8 mouse cellular contexts compared by ENCODE assay signal in genomic region chr15:86203942-86204561, GRCm38 (mm10). TPM values are rescaled to one million over a fixed set of nuclear protein-coding genes. Genes with fewer than 3 reads are reported as not detected.
DNase-seq lines count a peak whose midpoint lies in the region; ATAC-seq and TF ChIP-seq lines count a peak whose summit lies in the region.

No protein-coding gene starts in this region.

- H3K4me3 ChIP-seq in lung, adult 2 months (replicated peaks; ENCODE audit: extremely low read depth, low read depth, low read length), result no peak overlapping the region
- H3K4me3 ChIP-seq in embryonic facial prominence, embryonic 15.5 days (replicated peaks), result no peak overlapping the region
- no peak overlapping the region for H3K4me3 ChIP-seq in limb, embryonic 11.5 days (ENCODE audit: low read depth, low read length)
- no peak overlapping the region for H3K4me3 ChIP-seq in midbrain, embryonic 11.5 days (ENCODE audit: low read depth, low read length)

- TF ChIP-seq CTCF in lung, adult 2 months (IDR thresholded peaks at IDR 0.05; ENCODE audit: insufficient read depth, low read length), result no peak

- no peak for TF ChIP-seq POLR2A in lung, adult 2 months (IDR thresholded peaks at IDR 0.05; ENCODE audit: borderline replicate concordance, extremely low read depth, low read depth, low read length)

- H3K27me3 ChIP-seq in embryonic facial prominence, embryonic 15.5 days, result no peaks in the 10 kb centered on the region
- H3K27me3 ChIP-seq in limb, embryonic 11.5 days (ENCODE audit: control insufficient read depth, insufficient read depth, low read length), result no peaks in the 10 kb centered on the region; the same call in 1 of the 2 replicates
- no peaks in the 10 kb centered on the region for H3K27me3 ChIP-seq in midbrain, embryonic 11.5 days (ENCODE audit: control insufficient read depth, insufficient read depth, low read length)

- H3K27ac ChIP-seq in embryonic facial prominence, embryonic 15.5 days (replicated peaks), result no peak overlapping the region
- no peak overlapping the region for H3K27ac ChIP-seq in limb, embryonic 11.5 days (replicated peaks; ENCODE audit: low read depth, low read length)
- no peak overlapping the region for H3K27ac ChIP-seq in midbrain, embryonic 11.5 days (ENCODE audit: low read depth, low read length)

- H3K36me3 ChIP-seq in embryonic facial prominence, embryonic 15.5 days, result no peaks in the 10 kb centered on the region
- no peaks in the 10 kb centered on the region for H3K36me3 ChIP-seq in limb, embryonic 11.5 days (ENCODE audit: control insufficient read depth, insufficient read depth, low read length)
- no peaks in the 10 kb centered on the region for H3K36me3 ChIP-seq in midbrain, embryonic 11.5 days (ENCODE audit: control insufficient read depth, insufficient read depth, low read length)

- peak; percentile 70 to 72 for DNase-seq in lung, adult 18-20 months
- no peak for DNase-seq in lung, adult 2 months
- DNase-seq in limb, embryonic 11.5 days (ENCODE audit: low spot score), result no peak
- peak; percentile 57 to 63 for DNase-seq in spleen, postnatal 36 days (ENCODE audit: low spot score in 2 of 2)
- no peak for DNase-seq in MN1 (ENCODE audit: low spot score)
- no peak for DNase-seq in midbrain, embryonic 11.5 days (ENCODE audit: low spot score, missing footprints)
- no peak for DNase-seq in urinary bladder, postnatal 4 days (ENCODE audit: low spot score in 2 of 2)

- 0 out of 2 replicates have a peak overlapping the region, but pooled peaks have one; percentile 6 for H3K4me2 ChIP-seq in embryonic facial prominence, embryonic 15.5 days (replicated peaks)
- peak overlapping the region; percentile 22; the same call in 1 of the 2 replicates for H3K4me2 ChIP-seq in limb, embryonic 11.5 days (ENCODE audit: low read depth, severe bottlenecking)
- no peak overlapping the region for H3K4me2 ChIP-seq in midbrain, embryonic 11.5 days

- no peak overlapping the region for H3K9ac ChIP-seq in embryonic facial prominence, embryonic 15.5 days
- no peak overlapping the region for H3K9ac ChIP-seq in limb, embryonic 11.5 days (ENCODE audit: low read length)
- no peak overlapping the region for H3K9ac ChIP-seq in midbrain, embryonic 11.5 days (ENCODE audit: low read length)

- no peak for ATAC-seq in embryonic facial prominence, embryonic 15.5 days (ENCODE audit: insufficient number of reproducible peaks, low FRiP score, low TSS enrichment, low read depth)
- ATAC-seq in limb, embryonic 11.5 days (ENCODE audit: insufficient number of reproducible peaks, low FRiP score, low TSS enrichment, low read depth), result no peak
- ATAC-seq in midbrain, embryonic 11.5 days (ENCODE audit: low FRiP score), result no peak

- 49% methylated on average over 7 of the region's 7 CpGs for WGBS in lung, adult 2 months
- WGBS in embryonic facial prominence, embryonic 15.5 days, result 39% methylated on average over 7 of the region's 7 CpGs
- WGBS in limb, embryonic 11.5 days, result 55% methylated on average over 7 of the region's 7 CpGs
- WGBS in midbrain, embryonic 11.5 days, result 52% methylated on average over 7 of the region's 7 CpGs

- H3K4me1 ChIP-seq in lung, adult 2 months (ENCODE audit: control insufficient read depth, insufficient read depth, low read length), result peaks cover 32% of the 10 kb centered on the region
- peaks cover 30% of the 10 kb centered on the region for H3K4me1 ChIP-seq in embryonic facial prominence, embryonic 15.5 days
- 0 out of 2 replicates have a peak, but pooled peaks cover 2% of the 10 kb centered on the region for H3K4me1 ChIP-seq in limb, embryonic 11.5 days (ENCODE audit: control insufficient read depth, insufficient read depth, low read length)
- H3K4me1 ChIP-seq in midbrain, embryonic 11.5 days (ENCODE audit: control insufficient read depth, insufficient read depth, low read length), result no peaks in the 10 kb centered on the region

- H3K9me3 ChIP-seq in embryonic facial prominence, embryonic 15.5 days (replicated peaks), result no peaks in the 10 kb centered on the region
- H3K9me3 ChIP-seq in limb, embryonic 11.5 days (ENCODE audit: control insufficient read depth, low read length), result no peaks in the 10 kb centered on the region
- no peaks in the 10 kb centered on the region for H3K9me3 ChIP-seq in midbrain, embryonic 11.5 days (ENCODE audit: control insufficient read depth, low read length)

RNA-seq across cellular contexts. Expression of gene Tbc1d22a, which starts 10.2 kb away (rescaled TPM):
- polyA plus RNA-seq in lung, adult 2 months (2012; rRNA removed), result 31.9 and 34.7 TPM in 2 replicates
- 12.4 and 12.8 TPM in 2 replicates for polyA plus RNA-seq in embryonic facial prominence, embryonic 15.5 days (2015; fragmentation: Nextera tagmentation; extraction: Ambion mirVana)
- polyA plus RNA-seq in limb, embryonic 11.5 days (2014; fragmentation: Nextera tagmentation; extraction: Ambion mirVana), result 7.7 and 9.3 TPM in 2 replicates
- polyA plus RNA-seq in midbrain, embryonic 11.5 days (2014; fragmentation: Nextera tagmentation; extraction: Ambion mirVana), result 6.7 and 8.1 TPM in 2 replicates

RNA-seq across cellular contexts. Expression of gene Cerk, which starts 18.1 kb away (rescaled TPM):
- polyA plus RNA-seq in lung, adult 2 months (2012; rRNA removed), result 38.2 and 40.8 TPM in 2 replicates
- polyA plus RNA-seq in embryonic facial prominence, embryonic 15.5 days (2015; fragmentation: Nextera tagmentation; extraction: Ambion mirVana), result 16.8 and 17.4 TPM in 2 replicates
- 15.6 and 17.3 TPM in 2 replicates for polyA plus RNA-seq in limb, embryonic 11.5 days (2014; fragmentation: Nextera tagmentation; extraction: Ambion mirVana)
- 17.3 and 19.9 TPM in 2 replicates for polyA plus RNA-seq in midbrain, embryonic 11.5 days (2014; fragmentation: Nextera tagmentation; extraction: Ambion mirVana)

Comparison
In these comparisons a context has a peak if more than half of its experiments do, and no peak if none do; other contexts are left out.
1. DNase-seq: peak in lung, adult 18-20 months (2 of 2) and spleen, postnatal 36 days (2 of 2); none in lung, adult 2 months (single experiment), limb, embryonic 11.5 days (single experiment), MN1 (single experiment), midbrain, embryonic 11.5 days (single experiment) and urinary bladder, postnatal 4 days (0 of 2).